Mouse (Mus musculus) c-Kit-positive CD71-negative TER-119-negative erythroid progenitor cells, embryonic 14.5 days (primary cell): ENCODE measurements around the gene Kcnip1.

Experiments
- DNase-seq: peaks from one replicate; pipeline ENCODE4 v3.0.0-alpha.2; 2013; ENCODE audit warnings: low read depth

The Kcnip1 gene

GRCm38 (mm10) chr11:33986525-33986924 is 6.4 kb downstream of the Kcnip1 start:
- no peak for DNase-seq

- DNase-seq, result no peak
These were observed 12.8 kb downstream of the Kcnip1 start for GRCm38 (mm10) chr11:33980146-33980545.

GRCm38 (mm10) chr11:33975121-33975520 is 17.8 kb downstream of the Kcnip1 start:
- DNase-seq, result no peak

- DNase-seq, result no peak
These were observed 18.5 kb downstream of the Kcnip1 start for GRCm38 (mm10) chr11:33974341-33975040.

GRCm38 (mm10) chr11:33972114-33972513 is 20.8 kb downstream of the Kcnip1 start:
- DNase-seq, result no peak

GRCm38 (mm10) chr11:33969199-33969598 is 23.8 kb downstream of the Kcnip1 start:
- DNase-seq, result no peak

GRCm38 (mm10) chr11:33967708-33968107 is 25.2 kb downstream of the Kcnip1 start:
- DNase-seq, result no peak

- peak; percentile 28 for DNase-seq
These were observed 27.6 kb downstream of the Kcnip1 start for GRCm38 (mm10) chr11:33965380-33965779.

GRCm38 (mm10) chr11:33962688-33963407 is 30.1 kb downstream of the Kcnip1 start, which contains the start of gene Kcnmb1:
TSS of gene Kcnmb1 (plus strand) at chr11:33963013.
- no peak for DNase-seq

- DNase-seq, result no peak
These were observed 30.8 kb downstream of the Kcnip1 start for GRCm38 (mm10) chr11:33962178-33962577.

GRCm38 (mm10) chr11:33958713-33959112 is 34.2 kb downstream of the Kcnip1 start:
- no peak for DNase-seq

- no peak for DNase-seq
These were observed 35.4 kb downstream of the Kcnip1 start for GRCm38 (mm10) chr11:33957595-33957994.

- no peak for DNase-seq
These were observed 36.3 kb downstream of the Kcnip1 start for GRCm38 (mm10) chr11:33956623-33957022.

GRCm38 (mm10) chr11:33955982-33956381 is 37.0 kb downstream of the Kcnip1 start:
- DNase-seq, result no peak

- DNase-seq, result no peak
These were observed 41.0 kb downstream of the Kcnip1 start for GRCm38 (mm10) chr11:33951684-33952625.

GRCm38 (mm10) chr11:33951155-33951554 is 41.8 kb downstream of the Kcnip1 start:
- no peak for DNase-seq

GRCm38 (mm10) chr11:33946501-33946900 is 46.5 kb downstream of the Kcnip1 start:
- no peak for DNase-seq

GRCm38 (mm10) chr11:33944786-33945328 is 48.1 kb downstream of the Kcnip1 start:
- DNase-seq, result no peak

GRCm38 (mm10) chr11:33944067-33944785 is 48.7 kb downstream of the Kcnip1 start:
- DNase-seq, result no peak

- no peak for DNase-seq
These were observed 49.4 kb downstream of the Kcnip1 start for GRCm38 (mm10) chr11:33943565-33943964.

GRCm38 (mm10) chr11:33939456-33940113 is 53.4 kb downstream of the Kcnip1 start:
- DNase-seq, result no peak
